Mouse (Mus musculus): ENCODE data around the gene Cabcoco1.

DNA sequence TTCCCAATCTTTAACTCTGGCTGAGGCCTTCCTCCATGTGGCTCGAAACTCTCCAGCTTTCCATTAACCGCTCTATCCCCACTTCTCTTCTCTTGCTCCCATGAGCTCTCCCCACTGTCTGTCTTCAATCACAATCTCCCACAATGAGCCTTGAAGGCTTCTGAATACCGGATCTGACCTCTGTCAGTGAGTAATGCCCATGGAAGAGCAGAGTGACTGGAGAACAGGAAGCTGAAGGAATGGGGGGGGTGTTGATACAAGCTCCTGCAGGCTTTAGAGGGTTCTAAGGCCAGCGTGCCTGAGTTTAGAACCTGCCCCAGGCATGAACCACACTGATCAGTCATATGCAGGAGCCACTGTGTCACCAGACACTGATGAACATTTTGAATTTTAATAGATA is 150.1 kb downstream of the Cabcoco1 start:
- no peak for TF ChIP-seq POLR2A (IDR thresholded peaks at IDR 0.05; ENCODE audit: borderline replicate concordance, extremely low read depth, low read depth, low read length)
- no peak for TF ChIP-seq CTCF (IDR thresholded peaks at IDR 0.05; ENCODE audit: insufficient read depth, low read length)

All from lung, adult 2 months (tissue).